Mouse (Mus musculus) cerebellum, adult 2 months (tissue): Measurements from ENCODE around the gene Gps1.
"Not testable (repeated sequence)": the region's sequence is repeated elsewhere in the genome, so short reads cannot be mapped to it uniquely, and the experiment has no call there.

Experiments used
- CTCF ChIP-seq: fragments of 200-500 bp; IDR thresholded peaks from 2 replicates; pipeline ENCODE4 v1.5.1; 2011; ENCODE audit warnings: low read depth, mild to moderate bottlenecking, control low read depth, low read length, moderate library complexity, borderline replicate concordance; ENCODE audit not compliant: insufficient read depth
- POLR2A ChIP-seq: fragments of 200-500 bp; IDR thresholded peaks from 2 replicates; pipeline ENCODE4 v1.6.1; 2011; ENCODE audit warnings: low read length, control low read depth, borderline replicate concordance; ENCODE audit not compliant: insufficient read depth

- TF ChIP-seq POLR2A, CTCF: not testable (repeated sequence)
Observed at GRCm38 (mm10) chr11:120788460-120788859, 4.4 kb downstream of the Gps1 start.
